Mouse (Mus musculus): Measurements from ENCODE around the gene Actr8.

- TF ChIP-seq CTCF (IDR thresholded peaks at IDR 0.05; ENCODE audit: low read depth) (no peak), EP300 (IDR thresholded peaks at IDR 0.05; ENCODE audit: low read depth) (no peak)
Observed at GRCm38 (mm10) chr14:30045704-30046220, 67.6 kb downstream of the Actr8 start.

All from liver, embryonic 14.5 days (tissue).